Mouse (Mus musculus) gastrocnemius, postnatal 4 days (tissue): ENCODE measurements around the gene Gm8356. TPM values are rescaled to one million over a fixed set of nuclear protein-coding genes. Genes with fewer than 3 reads are reported as not detected.
"Not testable (repeated sequence)": the region's sequence is repeated elsewhere in the genome, so short reads cannot be mapped to it uniquely, and the experiment has no call there.

Source experiments
- DNase-seq, 2 experiments: peaks; one replicate each; pipeline ENCODE4 v3.0.0; 2021 to 2022; ENCODE audit warnings: low spot score in 2 of 2, mixed read lengths in 2 of 2
- long read RNA-seq, 2 experiments: library from polyadenylated mRNA; stranded (forward); transcript quantifications; one replicate each; pipeline ENCODE4 v2.0.0; 2021
- total RNA-seq, 2 experiments: library from RNA; stranded (reverse); gene quantifications; 2 replicates each; pipeline ENCODE4 v1.2.3; 2021

The Gm8356 gene
- total RNA-seq: not detected
- long read RNA-seq, experiment 1: 0 reads
- long read RNA-seq, experiment 2: 0 reads

DNA sequence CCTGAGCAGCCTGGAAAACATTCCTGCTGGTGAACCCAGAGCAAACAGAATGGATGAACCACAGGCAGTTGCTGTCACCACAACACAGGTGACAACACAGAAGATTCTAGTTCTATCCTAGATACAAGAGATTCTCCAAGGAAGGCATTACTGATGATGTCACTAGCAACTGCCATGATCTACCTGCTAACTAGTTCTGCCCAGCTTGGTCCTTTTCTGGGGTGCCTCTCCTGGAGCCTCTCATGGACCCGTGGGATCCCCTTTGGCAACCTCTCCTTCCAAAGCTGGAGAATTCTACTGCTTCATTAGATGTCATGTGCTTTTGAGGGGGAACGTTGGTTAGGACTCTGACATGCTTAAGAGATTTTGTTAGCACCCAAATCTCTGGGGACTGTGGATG is at the start of gene Gm8356:
TSS of gene Gm8356 (minus strand) at position 101 of the 400 bp plus-strand sequence.
- DNase-seq: not testable (repeated sequence)

DNA sequence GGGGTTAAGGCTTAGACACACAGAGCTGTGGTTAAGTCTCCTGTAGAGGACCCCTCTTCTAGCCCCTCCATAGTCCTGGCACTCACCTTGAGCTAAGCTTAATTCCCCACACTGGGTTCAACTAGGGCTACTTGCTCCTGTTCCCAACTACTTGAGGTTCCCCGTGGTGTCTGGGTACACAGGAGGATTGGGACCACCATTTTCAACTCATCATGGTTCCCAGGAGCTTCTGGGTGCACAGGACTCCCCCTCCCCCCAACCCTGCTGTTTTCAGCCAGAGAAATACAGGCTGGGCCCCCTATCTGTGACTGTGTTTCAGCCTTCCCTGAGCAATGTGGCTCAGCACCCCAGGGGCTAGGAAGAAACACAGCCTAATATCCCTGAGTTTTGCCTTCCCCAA is 50.8 kb downstream of the Gm8356 start:
- peak in 1 of 2 experiments; percentile 12 for DNase-seq

GRCm38 (mm10) chr14:6485541-6485940 is 51.5 kb downstream of the Gm8356 start:
- not testable (repeated sequence) for DNase-seq

DNA sequence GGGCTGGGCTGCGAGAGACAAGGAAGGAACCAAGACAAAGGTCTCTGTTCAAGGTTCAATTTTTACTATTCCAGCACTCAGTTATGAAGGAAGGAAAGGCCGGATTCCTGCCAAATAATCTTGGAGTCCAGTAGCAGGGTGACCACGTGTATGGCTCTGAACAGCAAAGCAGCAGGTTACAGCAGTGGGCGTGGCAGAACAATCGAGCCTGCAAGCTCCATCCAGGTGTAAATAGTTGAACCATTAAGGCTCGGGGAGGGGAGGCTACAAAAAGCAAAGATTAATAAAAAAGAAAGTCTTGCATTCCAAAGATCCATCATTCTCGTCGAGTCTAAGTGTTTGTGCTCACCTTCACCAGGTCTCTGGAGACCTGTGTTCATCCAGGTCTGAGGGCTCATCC is 55.0 kb downstream of the Gm8356 start:
- not testable (repeated sequence) for DNase-seq

Other genes with a start within 250 kb of the Gm8356 start
- not detected for gene Gm21103, start 232.4 kb downstream of the Gm8356 start, total RNA-seq
- gene Gm3618, start 193.6 kb downstream of the Gm8356 start, total RNA-seq: not detected
- gene Gm16440, start 147.0 kb downstream of the Gm8356 start, total RNA-seq: not detected
- under 1 TPM in 1 of 2 experiments, not detected in 1; 0.32 TPM for gene Gm3591, start 124.8 kb downstream of the Gm8356 start, total RNA-seq
- gene Gm3594, start 92.7 kb downstream of the Gm8356 start, total RNA-seq: not detected
- gene Gm3629, start 53.3 kb upstream of the Gm8356 start, total RNA-seq: 1 to 10 TPM; 1.5 TPM
- gene Gm3460, start 85.1 kb upstream of the Gm8356 start, total RNA-seq: not detected
- not detected for gene Gm10251, start 146.9 kb upstream of the Gm8356 start, total RNA-seq
- gene Gm8050, start 183.0 kb upstream of the Gm8356 start, total RNA-seq: not detected
- 1 to 10 TPM; 3.9 to 4.9 TPM for gene Gm3636, start 205.0 kb upstream of the Gm8356 start, total RNA-seq
- under 1 TPM in 1 of 2 experiments, not detected in 1; 0.26 TPM for gene Gm8362, start 237.1 kb upstream of the Gm8356 start, total RNA-seq